Mouse (Mus musculus) c-Kit-positive CD71-positive TER-119-negative erythroid progenitor cells, embryonic 14.5 days (primary cell): ENCODE data around the gene Sos1.

Experiments
- DNase-seq: peaks from one replicate; pipeline ENCODE4 v3.0.0-alpha.2; 2013; ENCODE audit warnings: low read depth

The Sos1 gene

DNA sequence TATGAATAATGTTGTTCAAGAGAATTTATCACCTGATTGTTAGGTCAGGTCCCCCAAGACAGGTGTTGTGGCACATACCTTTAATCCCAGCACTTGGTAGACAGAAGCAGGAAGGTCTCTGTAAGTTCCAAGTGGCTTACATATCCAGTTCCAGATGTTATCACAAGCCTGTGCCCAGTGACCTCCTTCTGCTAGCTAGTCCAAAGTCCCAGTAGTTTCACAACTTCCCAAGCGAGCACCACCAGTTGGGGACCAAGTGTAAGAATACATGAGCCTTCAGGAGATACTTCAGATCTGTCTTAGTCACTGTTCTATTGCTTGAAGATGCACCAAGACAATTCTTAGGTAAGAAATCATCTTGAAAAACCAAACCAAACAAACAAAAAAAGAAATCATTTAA is 13.6 kb upstream of the Sos1 start:
- DNase-seq, result no peak

GRCm38 (mm10) chr17:80492811-80493210 is 12.6 kb upstream of the Sos1 start:
- DNase-seq, result no peak

DNA sequence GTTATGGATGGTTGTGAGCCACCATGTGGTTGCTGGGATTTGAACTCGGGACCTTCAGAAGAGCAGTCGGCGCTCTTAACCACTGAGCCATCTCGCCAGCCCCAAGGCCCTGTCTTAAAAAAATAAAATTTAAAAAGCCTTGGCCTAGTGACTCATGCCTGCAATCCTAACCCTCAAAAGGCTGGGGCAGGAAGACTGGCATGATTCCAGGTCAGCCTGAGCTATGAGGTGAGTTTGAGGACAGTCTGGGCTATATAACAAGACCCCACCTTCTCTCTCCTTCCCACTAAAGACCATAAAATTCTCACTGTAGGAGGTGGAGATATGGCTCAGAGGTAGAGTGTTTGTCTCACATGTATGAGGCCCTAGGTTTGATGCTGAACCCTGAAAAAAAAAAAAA is 12.0 kb upstream of the Sos1 start:
- no peak for DNase-seq

DNA sequence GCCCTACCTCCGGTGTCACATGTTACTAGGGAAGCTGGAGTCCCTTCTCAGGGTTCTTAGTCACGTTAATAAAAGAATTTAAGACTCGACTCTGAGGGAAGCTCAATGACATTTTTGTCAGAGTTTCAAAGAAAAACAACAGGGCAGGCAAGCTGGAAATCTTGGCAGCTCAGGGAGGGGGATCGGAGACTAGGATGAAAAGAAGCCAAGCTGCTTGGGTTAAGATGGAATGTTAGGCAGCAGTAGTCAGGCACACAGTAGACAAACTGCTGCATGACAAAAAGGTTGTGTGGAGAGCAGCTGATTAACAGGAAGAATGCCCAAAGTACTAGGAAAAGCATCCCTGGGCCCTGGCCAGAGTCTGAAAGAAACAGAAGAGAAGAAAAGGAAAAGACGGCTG is 9.9 kb upstream of the Sos1 start:
- DNase-seq, result no peak

- no peak for DNase-seq
Measured at GRCm38 (mm10) chr17:80488918-80489317, 8.7 kb upstream of the Sos1 start.

DNA sequence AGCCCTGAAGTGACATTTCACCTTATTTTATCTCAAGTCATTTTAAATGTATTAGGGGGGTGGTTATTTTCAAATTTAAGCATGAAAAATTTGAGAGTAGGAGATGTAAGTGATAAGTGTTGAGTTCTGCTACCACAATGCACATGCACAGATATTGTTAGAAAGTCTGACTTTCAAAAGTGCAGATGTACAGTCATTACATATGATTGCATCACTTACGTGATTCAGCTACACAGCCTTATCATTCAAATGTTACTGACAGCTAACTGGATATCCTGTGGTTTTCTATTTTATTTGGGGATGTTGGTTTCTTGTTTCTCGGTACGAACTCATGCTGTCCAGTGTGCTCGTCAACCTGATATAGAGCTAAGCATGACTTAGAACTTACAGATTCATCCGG is 4.9 kb upstream of the Sos1 start:
- no peak for DNase-seq

- no peak for DNase-seq
Measured at GRCm38 (mm10) chr17:80480855-80481224, 587 bp upstream of the Sos1 start.

GRCm38 (mm10) chr17:80479295-80480030 is 790 bp downstream of the Sos1 start:
- DNase-seq, result no peak

GRCm38 (mm10) chr17:80477679-80478078 is 2.6 kb downstream of the Sos1 start:
- DNase-seq, result no peak

DNA sequence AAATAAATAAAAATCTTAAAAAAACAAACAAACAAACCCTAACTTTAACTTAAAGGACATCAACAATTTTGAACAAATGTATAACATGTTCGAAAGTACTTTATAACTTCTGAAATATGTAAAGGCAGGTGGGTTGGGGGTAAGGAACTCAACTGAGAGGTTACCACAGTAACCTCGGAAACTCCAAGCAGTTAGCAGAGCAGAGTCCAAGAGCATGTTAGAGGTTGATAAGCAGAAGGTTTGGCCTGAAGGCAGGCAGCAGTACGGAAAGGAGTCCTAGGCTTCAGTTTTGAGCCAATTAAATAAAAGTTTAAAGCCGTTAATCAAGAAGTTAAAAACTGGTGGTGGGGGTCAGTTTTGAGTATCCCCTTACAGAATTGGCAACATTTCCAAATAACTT is 3.8 kb downstream of the Sos1 start:
- no peak for DNase-seq

GRCm38 (mm10) chr17:80471056-80471802 is 9.0 kb downstream of the Sos1 start:
- no peak for DNase-seq

- peak; percentile 48 for DNase-seq
Measured at GRCm38 (mm10) chr17:80468417-80468894, 11.8 kb downstream of the Sos1 start.

DNA sequence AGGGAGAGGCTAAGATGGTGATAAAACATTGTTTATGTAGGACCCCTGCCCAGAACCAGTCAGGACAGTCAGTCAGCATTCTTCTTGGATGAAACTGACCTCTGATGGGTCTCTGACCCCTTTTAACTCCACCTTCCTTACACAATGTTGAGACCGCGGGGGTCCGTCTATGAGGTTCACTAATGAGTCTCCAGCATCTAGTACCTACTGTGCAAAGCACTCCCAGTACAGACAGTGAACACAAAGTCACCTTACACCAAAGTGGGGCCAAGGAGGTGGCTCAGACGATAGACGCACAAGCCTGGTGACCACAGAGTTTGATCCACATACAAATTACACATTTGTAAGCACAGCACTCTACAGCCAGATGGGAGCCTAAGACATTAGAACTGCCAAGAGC is 20.0 kb downstream of the Sos1 start:
- no peak for DNase-seq

DNA sequence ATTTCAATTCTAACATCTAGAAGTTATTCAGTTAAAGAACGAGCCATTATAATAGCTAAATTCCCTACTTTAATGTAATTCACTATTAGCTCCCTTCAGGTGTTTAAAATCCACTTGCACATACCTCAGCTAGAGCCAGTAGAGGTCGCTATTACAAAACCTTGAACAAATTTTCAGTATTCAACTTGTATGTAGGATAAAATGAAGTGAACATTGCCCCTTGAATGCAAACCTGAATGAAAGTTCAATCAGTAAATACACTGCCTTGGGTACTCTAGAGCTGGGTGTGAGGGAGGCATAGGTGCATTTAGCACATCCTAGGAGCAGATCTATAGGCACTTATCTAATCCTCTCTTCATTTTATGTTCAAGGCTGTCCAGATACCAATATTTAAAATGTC is 24.6 kb downstream of the Sos1 start:
- peak; percentile 61 for DNase-seq

- DNase-seq, result no peak
Measured at GRCm38 (mm10) chr17:80450426-80451030, 29.7 kb downstream of the Sos1 start.

DNA sequence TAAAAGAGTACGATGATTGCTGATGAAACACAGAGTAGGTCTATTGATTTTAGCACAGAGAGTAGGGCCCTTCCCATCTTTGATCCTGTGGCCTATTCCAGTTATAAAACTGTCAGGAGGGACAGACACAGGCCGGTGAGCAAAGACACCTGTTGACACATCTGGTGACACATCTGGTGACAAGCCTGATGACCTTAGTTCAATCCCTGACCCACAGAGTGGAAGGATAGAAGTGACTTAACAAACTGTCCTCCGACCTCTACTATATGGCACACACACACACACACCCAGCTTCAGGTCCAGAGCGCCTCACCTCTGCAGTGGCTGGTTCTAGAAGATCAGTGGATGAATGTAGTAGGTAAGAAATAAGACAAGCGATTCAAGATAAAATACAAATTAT is 33.8 kb downstream of the Sos1 start:
- no peak for DNase-seq

GRCm38 (mm10) chr17:80445433-80445832 is 34.8 kb downstream of the Sos1 start:
- DNase-seq, result no peak

DNA sequence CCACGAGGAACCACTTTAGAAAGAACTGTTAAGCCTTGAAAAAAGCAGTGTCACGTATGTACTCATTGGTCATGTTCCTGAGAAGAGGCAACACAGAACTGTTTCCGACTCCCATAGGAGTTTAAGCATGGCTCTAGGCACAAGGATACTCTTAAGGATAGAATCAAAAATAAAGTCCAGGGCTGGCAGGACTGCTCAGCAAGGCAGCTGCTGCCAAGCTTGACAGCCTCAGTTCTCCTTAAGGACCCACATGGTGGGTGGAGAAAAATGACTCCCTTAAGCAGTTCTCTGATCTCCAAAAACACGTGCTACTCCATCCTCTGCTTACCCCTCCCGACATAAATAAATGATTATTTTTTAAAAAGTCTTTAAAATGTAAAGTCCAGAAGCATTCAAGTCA is 44.6 kb downstream of the Sos1 start:
- no peak for DNase-seq

- DNase-seq, result no peak
Measured at GRCm38 (mm10) chr17:80434430-80434829, 45.8 kb downstream of the Sos1 start.

- no peak for DNase-seq
Measured at GRCm38 (mm10) chr17:80431997-80432396, 48.3 kb downstream of the Sos1 start.

DNA sequence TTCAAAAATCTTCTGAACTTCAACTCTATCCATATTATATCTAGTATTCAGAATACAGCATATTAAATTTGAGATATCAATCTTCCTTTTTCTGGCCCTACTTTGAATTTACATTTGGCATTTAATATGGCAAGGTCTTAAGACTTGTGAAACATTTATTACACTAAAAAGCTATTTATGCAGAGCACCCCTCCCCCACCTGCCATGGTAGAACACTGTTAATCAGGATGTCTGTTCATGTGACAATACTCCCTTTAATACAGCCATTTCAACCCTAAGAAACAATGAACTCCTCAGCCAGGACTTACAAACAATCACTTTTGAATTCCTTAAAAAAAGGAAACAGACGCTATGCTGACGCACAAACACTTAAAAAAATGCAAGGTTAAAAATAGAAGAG is 52.3 kb downstream of the Sos1 start:
- no peak for DNase-seq

DNA sequence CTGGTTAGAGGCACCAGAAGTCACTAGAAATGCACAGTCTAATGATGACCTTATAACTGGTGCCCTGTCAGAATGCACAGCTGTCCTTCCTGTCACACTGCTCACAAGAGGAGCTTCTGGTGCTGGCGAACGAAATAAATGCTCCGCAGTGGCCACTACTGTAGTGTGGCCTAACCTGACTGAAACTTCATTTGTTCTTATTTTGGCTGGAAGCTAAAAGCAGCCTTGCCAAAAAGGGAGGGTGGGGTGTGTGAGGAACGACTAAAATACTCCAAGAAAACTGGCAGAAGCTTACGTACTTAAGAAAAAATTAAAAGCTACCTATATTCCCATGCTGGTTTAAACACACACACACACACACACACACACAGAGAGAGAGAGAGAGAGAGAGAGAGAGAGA is 53.4 kb downstream of the Sos1 start:
- DNase-seq, result no peak

GRCm38 (mm10) chr17:80426171-80426570 is 54.1 kb downstream of the Sos1 start:
- no peak for DNase-seq
